Mouse (Mus musculus): ENCODE data around the gene St6galnac4. TPM values are rescaled to one million over a fixed set of nuclear protein-coding genes. Genes with fewer than 3 reads are reported as not detected.

Gene St6galnac4
- polyA plus RNA-seq (2015; fragmentation: Nextera tagmentation; extraction: Ambion mirVana): 13.5 and 14.1 TPM in 2 replicates

- no peaks in the 10 kb centered on the region for H3K9me3 ChIP-seq (replicated peaks)
- peak within 1 kb of the TSS; percentile 69 for H3K4me3 ChIP-seq (replicated peaks)
- peak within 1 kb of the TSS; percentile 76 for H3K9ac ChIP-seq
- H3K4me1 ChIP-seq (replicated peaks): peaks cover 53% of the 10 kb centered on the region
- H3K27me3 ChIP-seq: 0 out of 2 replicates have a peak, but pooled peaks cover 6% of the 10 kb centered on the region
- peak within 1 kb of the TSS; percentile 41 for H3K27ac ChIP-seq
- WGBS (ENCODE audit: insufficient replicate concordance): under 1% methylated on average over 38 of the region's 38 CpGs
- H3K4me2 ChIP-seq: peak within 1 kb of the TSS; percentile 89
- H3K36me3 ChIP-seq: peaks cover 9% of the 10 kb centered on the region; the same call in 1 of the 2 replicates
- DNase-seq (peak; percentile 85), ATAC-seq (ENCODE audit: low read depth) (peak; percentile 84)
Observed at GRCm38 (mm10) chr2:32586871-32587351, at the start of gene St6galnac4. Gene St6galnac4 (plus strand): TSS chr2:32587095.

GRCm38 (mm10) chr2:32537360-32537905, 49.5 kb upstream of the St6galnac4 start:
- peak overlapping the region; percentile 100 for H3K4me2 ChIP-seq
- no peaks in the 10 kb centered on the region for H3K9me3 ChIP-seq (replicated peaks)
- peak; percentile 2; the same call in 1 of the 2 replicates for ATAC-seq (ENCODE audit: low read depth)
- peaks cover 56% of the 10 kb centered on the region for H3K4me1 ChIP-seq (replicated peaks)
- H3K9ac ChIP-seq: peak overlapping the region; percentile 82; the same call in 1 of the 2 replicates
- no peaks in the 10 kb centered on the region for H3K36me3 ChIP-seq
- WGBS (ENCODE audit: insufficient replicate concordance): 9% methylated on average over 9 of the region's 9 CpGs
- no peak for DNase-seq
- peak overlapping the region; percentile 79 for H3K4me3 ChIP-seq (replicated peaks)
- H3K27ac ChIP-seq: peak overlapping the region; percentile 32; the same call in 1 of the 2 replicates
- H3K27me3 ChIP-seq: peaks cover 73% of the 10 kb centered on the region

- WGBS (ENCODE audit: insufficient replicate concordance): 72% methylated on average over 5 of the region's 5 CpGs
- DNase-seq: no peak
- H3K27me3 ChIP-seq: peaks cover 73% of the 10 kb centered on the region
- ATAC-seq (ENCODE audit: low read depth): no peak
- H3K4me3 ChIP-seq (replicated peaks): no peak overlapping the region
- no peaks in the 10 kb centered on the region for H3K9me3 ChIP-seq (replicated peaks)
- H3K27ac ChIP-seq: no peak overlapping the region
- H3K9ac ChIP-seq: no peak overlapping the region
- peak overlapping the region; percentile 100; the same call in 1 of the 2 replicates for H3K4me2 ChIP-seq
- H3K36me3 ChIP-seq: no peaks in the 10 kb centered on the region
- peaks cover 56% of the 10 kb centered on the region for H3K4me1 ChIP-seq (replicated peaks)
Observed at GRCm38 (mm10) chr2:32537941-32538340, 49.0 kb upstream of the St6galnac4 start.

- WGBS (ENCODE audit: insufficient replicate concordance): 61% methylated on average over 4 of the region's 4 CpGs
- no peak overlapping the region for H3K27ac ChIP-seq
- no peaks in the 10 kb centered on the region for H3K36me3 ChIP-seq
- no peak overlapping the region for H3K4me3 ChIP-seq (replicated peaks)
- no peak overlapping the region for H3K9ac ChIP-seq
- no peak overlapping the region for H3K4me2 ChIP-seq
- no peak for DNase-seq
- no peak for ATAC-seq (ENCODE audit: low read depth)
- peaks cover 67% of the 10 kb centered on the region for H3K27me3 ChIP-seq
- no peaks in the 10 kb centered on the region for H3K9me3 ChIP-seq (replicated peaks)
- peaks cover 54% of the 10 kb centered on the region for H3K4me1 ChIP-seq (replicated peaks)
Observed at GRCm38 (mm10) chr2:32538461-32538860, 48.4 kb upstream of the St6galnac4 start.

GRCm38 (mm10) chr2:32539452-32539981, 47.4 kb upstream of the St6galnac4 start:
- Histone ChIP-seq H3K9ac (no peak overlapping the region), H3K27me3 (peaks cover 58% of the 10 kb centered on the region), H3K36me3 (no peaks in the 10 kb centered on the region), H3K4me3 (replicated peaks) (no peak overlapping the region), H3K4me2 (no peak overlapping the region), H3K4me1 (replicated peaks) (peaks cover 44% of the 10 kb centered on the region), H3K27ac (no peak overlapping the region), H3K9me3 (replicated peaks) (no peaks in the 10 kb centered on the region)
- 73% methylated on average over 14 of the region's 14 CpGs for WGBS (ENCODE audit: insufficient replicate concordance)
- no peak for DNase-seq
- ATAC-seq (ENCODE audit: low read depth): no peak

GRCm38 (mm10) chr2:32541333-32541908, 45.5 kb upstream of the St6galnac4 start:
- no peak overlapping the region for H3K4me2 ChIP-seq
- H3K27ac ChIP-seq: no peak overlapping the region
- peaks cover 45% of the 10 kb centered on the region for H3K27me3 ChIP-seq
- H3K9ac ChIP-seq: no peak overlapping the region
- DNase-seq (no peak), ATAC-seq (ENCODE audit: low read depth) (no peak)
- no peaks in the 10 kb centered on the region for H3K36me3 ChIP-seq
- peaks cover 29% of the 10 kb centered on the region for H3K4me1 ChIP-seq (replicated peaks)
- no peak overlapping the region for H3K4me3 ChIP-seq (replicated peaks)
- H3K9me3 ChIP-seq (replicated peaks): no peaks in the 10 kb centered on the region
- WGBS (ENCODE audit: insufficient replicate concordance): 72% methylated on average over 2 of the region's 2 CpGs

GRCm38 (mm10) chr2:32541986-32542573, 44.8 kb upstream of the St6galnac4 start:
- H3K9me3 ChIP-seq (replicated peaks): no peaks in the 10 kb centered on the region
- H3K36me3 ChIP-seq: no peaks in the 10 kb centered on the region
- no peak overlapping the region for H3K27ac ChIP-seq
- peaks cover 38% of the 10 kb centered on the region for H3K27me3 ChIP-seq
- WGBS (ENCODE audit: insufficient replicate concordance): 40% methylated on average over 4 of the region's 4 CpGs
- no peak for ATAC-seq (ENCODE audit: low read depth)
- no peak for DNase-seq
- peaks cover 23% of the 10 kb centered on the region for H3K4me1 ChIP-seq (replicated peaks)
- no peak overlapping the region for H3K9ac ChIP-seq
- no peak overlapping the region for H3K4me3 ChIP-seq (replicated peaks)
- no peak overlapping the region for H3K4me2 ChIP-seq

GRCm38 (mm10) chr2:32543031-32543449, 43.9 kb upstream of the St6galnac4 start:
- no peak overlapping the region for H3K9ac ChIP-seq
- H3K4me2 ChIP-seq: no peak overlapping the region
- H3K4me3 ChIP-seq (replicated peaks): no peak overlapping the region
- no peak overlapping the region for H3K27ac ChIP-seq
- H3K36me3 ChIP-seq: no peaks in the 10 kb centered on the region
- H3K4me1 ChIP-seq (replicated peaks): peaks cover 13% of the 10 kb centered on the region
- ATAC-seq (ENCODE audit: low read depth): no peak
- WGBS (ENCODE audit: insufficient replicate concordance): 79% methylated on average over 3 of the region's 3 CpGs
- H3K27me3 ChIP-seq: peaks cover 28% of the 10 kb centered on the region
- H3K9me3 ChIP-seq (replicated peaks): no peaks in the 10 kb centered on the region
- DNase-seq: no peak

GRCm38 (mm10) chr2:32546951-32547350, 39.9 kb upstream of the St6galnac4 start:
- H3K4me3 ChIP-seq (replicated peaks): no peak overlapping the region
- H3K4me1 ChIP-seq (replicated peaks): no peaks in the 10 kb centered on the region
- no peak overlapping the region for H3K9ac ChIP-seq
- no peak overlapping the region for H3K27ac ChIP-seq
- H3K27me3 ChIP-seq: no peaks in the 10 kb centered on the region
- no peak for ATAC-seq (ENCODE audit: low read depth)
- WGBS (ENCODE audit: insufficient replicate concordance): 88% methylated on average over 1 of the region's 1 CpGs
- no peak for DNase-seq
- H3K4me2 ChIP-seq: no peak overlapping the region
- H3K36me3 ChIP-seq: no peaks in the 10 kb centered on the region
- H3K9me3 ChIP-seq (replicated peaks): no peaks in the 10 kb centered on the region

GRCm38 (mm10) chr2:32547380-32547779, 39.5 kb upstream of the St6galnac4 start:
- Histone ChIP-seq H3K4me2 (no peak overlapping the region), H3K36me3 (no peaks in the 10 kb centered on the region), H3K9me3 (replicated peaks) (no peaks in the 10 kb centered on the region), H3K27ac (no peak overlapping the region), H3K27me3 (no peaks in the 10 kb centered on the region), H3K9ac (no peak overlapping the region), H3K4me3 (replicated peaks) (no peak overlapping the region), H3K4me1 (replicated peaks) (no peaks in the 10 kb centered on the region)
- WGBS (ENCODE audit: insufficient replicate concordance): 75% methylated on average over 5 of the region's 5 CpGs
- DNase-seq (no peak), ATAC-seq (ENCODE audit: low read depth) (no peak)

- Histone ChIP-seq H3K4me1 (replicated peaks) (no peaks in the 10 kb centered on the region), H3K27ac (no peak overlapping the region), H3K4me3 (replicated peaks) (no peak overlapping the region), H3K9ac (no peak overlapping the region), H3K9me3 (replicated peaks) (no peaks in the 10 kb centered on the region), H3K36me3 (no peaks in the 10 kb centered on the region), H3K27me3 (no peaks in the 10 kb centered on the region), H3K4me2 (no peak overlapping the region)
- ATAC-seq (ENCODE audit: low read depth): no peak
- 64% methylated on average over 7 of the region's 7 CpGs for WGBS (ENCODE audit: insufficient replicate concordance)
- no peak for DNase-seq
Observed at GRCm38 (mm10) chr2:32547964-32548739, 38.7 kb upstream of the St6galnac4 start.
